Comparison of ENCODE assay signal across 9 mouse cellular contexts in the genomic region with DNA sequence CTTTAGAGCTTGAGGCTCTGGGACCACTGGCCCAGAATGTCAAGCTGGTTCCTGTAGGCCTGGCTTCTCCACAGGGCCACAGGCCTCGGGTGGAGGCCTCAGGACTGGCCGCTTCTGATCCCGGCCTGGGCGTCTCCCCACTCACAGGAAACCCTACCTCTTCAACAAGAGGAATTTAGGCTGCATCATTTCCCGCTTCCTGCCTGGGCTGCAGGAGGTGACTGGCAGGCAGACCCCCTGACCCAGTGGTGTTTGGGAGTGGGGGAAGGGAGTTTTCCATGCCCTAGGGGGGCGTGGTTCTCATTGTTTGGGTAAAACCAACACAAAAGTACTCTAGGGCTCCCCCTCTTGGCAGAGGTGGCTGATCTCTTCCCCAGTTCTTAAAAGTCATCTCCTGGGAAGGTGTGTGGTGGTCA. TPM values are rescaled to one million over a fixed set of nuclear protein-coding genes. Genes with fewer than 3 reads are reported as not detected.
DNase-seq lines count a peak whose midpoint lies in the region; ATAC-seq and TF ChIP-seq lines count a peak whose summit lies in the region.
"Had no signal": no experiment of that assay in that cellular context is flagged by ENCODE, and none has a peak within 500 bp of the region (broad histone marks: within the 10 kb centered on the region; RNA-seq: fewer than 3 reads in every experiment).

No protein-coding gene starts in this region.

- no peak for ATAC-seq in forebrain, embryonic 13.5 days
- ATAC-seq in forebrain, postnatal 0 days = no peak
- ATAC-seq in liver, embryonic 14.5 days (ENCODE audit: insufficient read depth) = no peak

- DNase-seq in forebrain, embryonic 10.5 days (ENCODE audit: extremely low spot score, low spot score) = peak; percentile 76
- peak; percentile 51 for DNase-seq in adrenal gland, postnatal 25 days
- DNase-seq in forebrain, postnatal 0 days = no peak
- peak; percentile 87 for DNase-seq in induced T-regulatory cell, adult 2 months (ENCODE audit: low read depth)
- no peak for DNase-seq in liver, embryonic 14.5 days (ENCODE audit: low read depth in 3 of 3, low spot score in 3 of 3)
- peak; percentile 87 for DNase-seq in retina, embryonic 14.5 days (ENCODE audit: low spot score)
- DNase-seq in left cerebral cortex, adult 9 months (ENCODE audit: low spot score in 2 of 2) = no peak

- peaks cover 82% of the 10 kb centered on the region for H3K4me1 ChIP-seq in forebrain, embryonic 10.5 days
- H3K4me1 ChIP-seq in forebrain, embryonic 13.5 days = peaks cover 61% of the 10 kb centered on the region
- peaks cover 7% of the 10 kb centered on the region for H3K4me1 ChIP-seq in forebrain, postnatal 0 days (ENCODE audit: insufficient read depth)
- H3K4me1 ChIP-seq in liver, embryonic 14.5 days (replicated peaks; ENCODE audit: control insufficient read depth in 2 of 2, insufficient read depth in 2 of 2, low read length in 1 of 2) = peaks cover 1 to 16% of the 10 kb centered on the region in 2 experiments; a peak in 3 of 4 replicates

- no peaks in the 10 kb centered on the region for H3K9me3 ChIP-seq in forebrain, embryonic 10.5 days
- no peaks in the 10 kb centered on the region for H3K9me3 ChIP-seq in forebrain, embryonic 13.5 days (replicated peaks)
- H3K9me3 ChIP-seq in forebrain, postnatal 0 days (ENCODE audit: low read length) = no peaks in the 10 kb centered on the region
- no peaks in the 10 kb centered on the region for H3K9me3 ChIP-seq in liver, embryonic 14.5 days (ENCODE audit: control insufficient read depth, low read length)

- no peaks in the 10 kb centered on the region for H3K27me3 ChIP-seq in forebrain, embryonic 10.5 days (ENCODE audit: poor library complexity, severe bottlenecking)
- H3K27me3 ChIP-seq in forebrain, embryonic 13.5 days = no peaks in the 10 kb centered on the region
- H3K27me3 ChIP-seq in forebrain, postnatal 0 days (ENCODE audit: insufficient read depth, low read length) = no peaks in the 10 kb centered on the region
- H3K27me3 ChIP-seq in liver, embryonic 14.5 days (ENCODE audit: control insufficient read depth, insufficient read depth, low read length) = no peaks in the 10 kb centered on the region

- peak overlapping the region; percentile 80 for H3K27ac ChIP-seq in forebrain, embryonic 10.5 days
- no peak overlapping the region for H3K27ac ChIP-seq in forebrain, embryonic 13.5 days
- 0 out of 2 replicates have a peak overlapping the region, but pooled peaks have one; percentile 15 for H3K27ac ChIP-seq in forebrain, postnatal 0 days (ENCODE audit: low read depth, low read length)
- no peak overlapping the region for H3K27ac ChIP-seq in liver, embryonic 14.5 days

- H3K9ac ChIP-seq in forebrain, embryonic 13.5 days = no peak overlapping the region
- no peak overlapping the region for H3K9ac ChIP-seq in forebrain, postnatal 0 days
- no peak overlapping the region for H3K9ac ChIP-seq in liver, embryonic 14.5 days (replicated peaks)

- no peak overlapping the region for H3K4me2 ChIP-seq in forebrain, embryonic 13.5 days
- H3K4me2 ChIP-seq in forebrain, postnatal 0 days (ENCODE audit: low read depth) = no peak overlapping the region
- H3K4me2 ChIP-seq in liver, embryonic 14.5 days (ENCODE audit: low read depth) = no peak overlapping the region

- 10% methylated on average over 6 of the region's 6 CpGs for WGBS in forebrain, embryonic 10.5 days
- WGBS in forebrain, embryonic 13.5 days = 23% methylated on average over 6 of the region's 6 CpGs
- WGBS in forebrain, postnatal 0 days = 45% methylated on average over 6 of the region's 6 CpGs
- WGBS in liver, embryonic 14.5 days (ENCODE audit: insufficient replicate concordance) = 43% methylated on average over 6 of the region's 6 CpGs

- H3K36me3 ChIP-seq in forebrain, embryonic 10.5 days (replicated peaks) = peaks cover 52% of the 10 kb centered on the region
- H3K36me3 ChIP-seq in forebrain, embryonic 13.5 days (ENCODE audit: poor library complexity, severe bottlenecking) = peaks cover 34% of the 10 kb centered on the region
- peaks cover 19% of the 10 kb centered on the region for H3K36me3 ChIP-seq in forebrain, postnatal 0 days (ENCODE audit: insufficient read depth)
- H3K36me3 ChIP-seq in liver, embryonic 14.5 days (replicated peaks; ENCODE audit: control insufficient read depth, insufficient read depth, low read depth) = no peaks in the 10 kb centered on the region; the same call in none of the 2 replicates

- H3K4me3 ChIP-seq in forebrain, embryonic 10.5 days = peak overlapping the region; percentile 23
- H3K4me3 ChIP-seq in forebrain, embryonic 13.5 days = no peak overlapping the region
- H3K4me3 ChIP-seq in forebrain, postnatal 0 days (ENCODE audit: low read depth, low read length) = no peak overlapping the region
- no peak overlapping the region for H3K4me3 ChIP-seq in liver, embryonic 14.5 days (ENCODE audit: insufficient read depth in 1 of 2, low read depth in 2 of 2, low read length in 2 of 2)
- H3K4me3 ChIP-seq: myocyte had no signal

- no peak for TF ChIP-seq EP300 in liver, embryonic 14.5 days (IDR thresholded peaks at IDR 0.05; ENCODE audit: low read depth)

- TF ChIP-seq CTCF in forebrain, postnatal 0 days (IDR thresholded peaks at IDR 0.05; ENCODE audit: low read depth) = peak; percentile 32
- peak; percentile 58 for TF ChIP-seq CTCF in liver, embryonic 14.5 days (IDR thresholded peaks at IDR 0.05; ENCODE audit: low read depth)

RNA-seq across cellular contexts. Expression of gene Git1, which starts 4.0 kb away (rescaled TPM):
- 12.2 and 12.8 TPM in 2 replicates for polyA plus RNA-seq in forebrain, embryonic 10.5 days (2016; fragmentation: Nextera tagmentation; extraction: Ambion mirVana)
- polyA plus RNA-seq in forebrain, embryonic 13.5 days (2015; fragmentation: Nextera tagmentation; extraction: Ambion mirVana) = 12.9 and 14.6 TPM in 2 replicates
- total RNA-seq in adrenal gland, postnatal 25 days (2021) = 53.8 and 55.9 TPM in 2 replicates
- total RNA-seq in forebrain, postnatal 0 days (2014; rRNA removed) = 91.2 and 126 TPM in 2 replicates
- 20.1 and 22.1 TPM in 2 replicates for polyA plus RNA-seq in forebrain, postnatal 0 days (2015; fragmentation: Nextera tagmentation; extraction: Ambion mirVana)
- polyA plus RNA-seq in liver, embryonic 14.5 days (2012; rRNA removed) = 6.3 and 7.3 TPM in 2 replicates
- polyA plus RNA-seq in liver, embryonic 14.5 days (2014; fragmentation: Nextera tagmentation; extraction: Ambion mirVana) = 2.2 TPM in 2 replicates

RNA-seq across cellular contexts. Expression of gene Ankrd13b, which starts 7.9 kb away (rescaled TPM):
- polyA plus RNA-seq in forebrain, embryonic 10.5 days (2016; fragmentation: Nextera tagmentation; extraction: Ambion mirVana) = 9.2 and 9.4 TPM in 2 replicates
- polyA plus RNA-seq in forebrain, embryonic 13.5 days (2015; fragmentation: Nextera tagmentation; extraction: Ambion mirVana) = 18.0 and 18.7 TPM in 2 replicates
- 7.7 and 8.7 TPM in 2 replicates for total RNA-seq in adrenal gland, postnatal 25 days (2021)
- total RNA-seq in forebrain, postnatal 0 days (2014; rRNA removed) = 81.7 and 81.9 TPM in 2 replicates
- polyA plus RNA-seq in forebrain, postnatal 0 days (2015; fragmentation: Nextera tagmentation; extraction: Ambion mirVana) = 55.4 and 56.8 TPM in 2 replicates
- polyA plus RNA-seq in liver, embryonic 14.5 days (2012; rRNA removed) = 4.1 and 4.8 TPM in 2 replicates
- polyA plus RNA-seq in liver, embryonic 14.5 days (2014; fragmentation: Nextera tagmentation; extraction: Ambion mirVana) = 0.67 and 1.00 TPM in 2 replicates

RNA-seq across cellular contexts. Expression of gene Abhd15, which starts 17.6 kb away (rescaled TPM):
- polyA plus RNA-seq in forebrain, embryonic 10.5 days (2016; fragmentation: Nextera tagmentation; extraction: Ambion mirVana) = 4.7 and 5.5 TPM in 2 replicates
- 3.0 and 3.8 TPM in 2 replicates for polyA plus RNA-seq in forebrain, embryonic 13.5 days (2015; fragmentation: Nextera tagmentation; extraction: Ambion mirVana)
- 15.1 and 19.4 TPM in 2 replicates for total RNA-seq in adrenal gland, postnatal 25 days (2021)
- total RNA-seq in forebrain, postnatal 0 days (2014; rRNA removed) = 1.6 and 1.9 TPM in 2 replicates
- polyA plus RNA-seq in forebrain, postnatal 0 days (2015; fragmentation: Nextera tagmentation; extraction: Ambion mirVana) = 1.1 and 1.5 TPM in 2 replicates
- 0.76 and 1.1 TPM in 2 replicates for polyA plus RNA-seq in liver, embryonic 14.5 days (2012; rRNA removed)
- 2.3 and 2.7 TPM in 2 replicates for polyA plus RNA-seq in liver, embryonic 14.5 days (2014; fragmentation: Nextera tagmentation; extraction: Ambion mirVana)

RNA-seq across cellular contexts. Expression of gene Trp53i13, which starts 18.4 kb away (rescaled TPM):
- 30.4 and 32.7 TPM in 2 replicates for polyA plus RNA-seq in forebrain, embryonic 10.5 days (2016; fragmentation: Nextera tagmentation; extraction: Ambion mirVana)
- 19.7 and 20.9 TPM in 2 replicates for polyA plus RNA-seq in forebrain, embryonic 13.5 days (2015; fragmentation: Nextera tagmentation; extraction: Ambion mirVana)
- total RNA-seq in adrenal gland, postnatal 25 days (2021) = 7.5 and 10.2 TPM in 2 replicates
- 7.7 and 12.4 TPM in 2 replicates for total RNA-seq in forebrain, postnatal 0 days (2014; rRNA removed)
- polyA plus RNA-seq in forebrain, postnatal 0 days (2015; fragmentation: Nextera tagmentation; extraction: Ambion mirVana) = 12.3 and 12.4 TPM in 2 replicates
- 2.8 and 3.3 TPM in 2 replicates for polyA plus RNA-seq in liver, embryonic 14.5 days (2012; rRNA removed)
- polyA plus RNA-seq in liver, embryonic 14.5 days (2014; fragmentation: Nextera tagmentation; extraction: Ambion mirVana) = 3.5 and 4.2 TPM in 2 replicates

RNA-seq across cellular contexts. Expression of gene Gm10392, which starts 21.6 kb away (rescaled TPM):
- polyA plus RNA-seq in forebrain, embryonic 10.5 days (2016; fragmentation: Nextera tagmentation; extraction: Ambion mirVana) = 0.10 TPM in 2 replicates
- 0.12 and 0.16 TPM in 2 replicates for polyA plus RNA-seq in forebrain, embryonic 13.5 days (2015; fragmentation: Nextera tagmentation; extraction: Ambion mirVana)
- not detected in 2 replicates for total RNA-seq in adrenal gland, postnatal 25 days (2021)
- not detected in 2 replicates for total RNA-seq in forebrain, postnatal 0 days (2014; rRNA removed)
- not detected in 2 replicates for polyA plus RNA-seq in forebrain, postnatal 0 days (2015; fragmentation: Nextera tagmentation; extraction: Ambion mirVana)
- polyA plus RNA-seq in liver, embryonic 14.5 days (2012; rRNA removed) = not detected in 2 replicates
- polyA plus RNA-seq in liver, embryonic 14.5 days (2014; fragmentation: Nextera tagmentation; extraction: Ambion mirVana) = not detected in 2 replicates
- polyA plus RNA-seq: myocyte had no signal

Comparison
In these comparisons a context has a peak if more than half of its experiments do, and no peak if none do; other contexts are left out.
1. DNase-seq: peak in forebrain, embryonic 10.5 days (single experiment), adrenal gland, postnatal 25 days (single experiment), induced T-regulatory cell, adult 2 months (single experiment) and retina, embryonic 14.5 days (single experiment); none in forebrain, postnatal 0 days (single experiment), liver, embryonic 14.5 days (0 of 3) and left cerebral cortex, adult 9 months (0 of 2).
2. H3K27ac ChIP-seq: peak in forebrain, embryonic 10.5 days (single experiment) and forebrain, postnatal 0 days (single experiment); none in forebrain, embryonic 13.5 days (single experiment) and liver, embryonic 14.5 days (single experiment).